Mouse (Mus musculus) liver, embryonic 14.5 days (tissue): ENCODE measurements around the gene Fasn.
"Not testable (repeated sequence)": the region's sequence is repeated elsewhere in the genome, so short reads cannot be mapped to it uniquely, and the experiment has no call there.

Experiments used
- CTCF ChIP-seq: IDR thresholded peaks from 2 replicates; pipeline ENCODE4 v1.5.1; 2016; ENCODE audit warnings: antibody characterized with exemption, low read depth, control low read depth
- EP300 ChIP-seq: IDR thresholded peaks from 2 replicates; pipeline ENCODE4 v1.6.1; 2016; ENCODE audit warnings: antibody characterized with exemption, low read depth

- TF ChIP-seq CTCF, EP300: not testable (repeated sequence)
Observed at GRCm38 (mm10) chr11:120855938-120856337, 31.6 kb upstream of the Fasn start.
